Mouse (Mus musculus) neural tube, embryonic 12.5 days (tissue): ENCODE measurements at regions not wholly inside any gene's neighbourhood (a gene's known extent, or its start where the extent isn't known, plus 50 kb on each side); places are given as distances from the start of the nearest gene placed in this dataset.

ENCODE experiments used
- ATAC-seq: fragments of 200-750 bp; cut with Nextera tagmentation; 2 replicates; pipeline ENCODE4 v1.8.0; 2017; ENCODE audit warnings: low read depth, mild to moderate bottlenecking, moderate TSS enrichment, moderate library complexity; ENCODE audit not compliant: low FRiP score
- H3K27ac ChIP-seq: fragments of 300-500 bp; sonication (generic); 2 replicates; pipeline ENCODE4 v1.5.1; 2016
- H3K27me3 ChIP-seq: fragments of 300-500 bp; sonication (generic); replicated peaks from 2 replicates; pipeline ENCODE4 v1.6.1; 2016; ENCODE audit warnings: mild to moderate bottlenecking
- H3K36me3 ChIP-seq: fragments of 300-500 bp; sonication (generic); 2 replicates; pipeline ENCODE4 v1.6.1; 2016; ENCODE audit warnings: mild to moderate bottlenecking
- H3K4me1 ChIP-seq: fragments of 300-500 bp; sonication (generic); 2 replicates; pipeline ENCODE4 v1.6.1; 2016
- H3K4me2 ChIP-seq: fragments of 300-500 bp; sonication (generic); replicated peaks from 2 replicates; pipeline ENCODE4 v1.6.1; 2016; ENCODE audit warnings: mild to moderate bottlenecking
- H3K4me3 ChIP-seq: fragments of 300-500 bp; sonication (generic); 2 replicates; pipeline ENCODE4 v1.5.1; 2016
- H3K9ac ChIP-seq: fragments of 300-500 bp; sonication (generic); 2 replicates; pipeline ENCODE4 v1.6.1; 2016; ENCODE audit warnings: mild to moderate bottlenecking
- H3K9me3 ChIP-seq: fragments of 300-500 bp; sonication (generic); 2 replicates; pipeline ENCODE4 v1.6.1; 2016; ENCODE audit warnings: mild to moderate bottlenecking
- WGBS: fragments of 180-500 bp; shearing (Covaris S2); methylation state at CpG from one replicate; pipeline ENCODE4 v1.1.7; 2016; 5-methylcytosine and 5-hydroxymethylcytosine counted together

- Histone ChIP-seq H3K36me3 (no peaks in the 10 kb centered on the region), H3K9ac (no peak overlapping the region), H3K9me3 (no peaks in the 10 kb centered on the region), H3K4me3 (no peak overlapping the region), H3K4me1 (0 out of 2 replicates have a peak, but pooled peaks cover 2% of the 10 kb centered on the region), H3K27me3 (no peaks in the 10 kb centered on the region), H3K27ac (no peak overlapping the region), H3K4me2 (no peak overlapping the region)
- WGBS: 58% methylated on average over 5 of the region's 5 CpGs
- ATAC-seq: no peak
These were observed 318.4 kb upstream of the Prkd1 start for GRCm38 (mm10) chr12:50967168-50967810.

DNA sequence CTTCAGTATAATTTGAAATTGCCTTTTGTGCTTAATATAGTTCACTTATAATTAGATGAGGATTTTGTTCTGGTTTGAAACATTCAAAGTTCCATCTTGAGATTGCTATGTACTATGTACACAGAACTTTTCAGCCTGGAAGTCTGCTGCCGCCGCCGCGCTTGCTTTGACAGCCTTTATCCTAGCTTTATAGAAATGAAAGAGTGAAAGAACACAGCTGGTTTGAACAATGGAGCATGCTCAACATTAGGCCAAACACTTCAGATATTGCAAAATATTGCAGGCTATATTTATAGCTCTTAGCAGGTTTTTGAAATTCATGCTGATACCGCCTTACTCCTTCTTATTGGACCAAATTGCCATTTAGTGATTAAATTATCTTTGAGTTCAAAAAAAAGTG lies 305.1 kb upstream of the Prkd1 start:
- Histone ChIP-seq H3K4me1 (no peaks in the 10 kb centered on the region), H3K4me2 (no peak overlapping the region), H3K27me3 (no peaks in the 10 kb centered on the region), H3K27ac (no peak overlapping the region), H3K36me3 (no peaks in the 10 kb centered on the region), H3K9me3 (no peaks in the 10 kb centered on the region), H3K9ac (no peak overlapping the region), H3K4me3 (no peak overlapping the region)
- 98% methylated on average over 5 of the region's 5 CpGs for WGBS
- ATAC-seq: no peak

DNA sequence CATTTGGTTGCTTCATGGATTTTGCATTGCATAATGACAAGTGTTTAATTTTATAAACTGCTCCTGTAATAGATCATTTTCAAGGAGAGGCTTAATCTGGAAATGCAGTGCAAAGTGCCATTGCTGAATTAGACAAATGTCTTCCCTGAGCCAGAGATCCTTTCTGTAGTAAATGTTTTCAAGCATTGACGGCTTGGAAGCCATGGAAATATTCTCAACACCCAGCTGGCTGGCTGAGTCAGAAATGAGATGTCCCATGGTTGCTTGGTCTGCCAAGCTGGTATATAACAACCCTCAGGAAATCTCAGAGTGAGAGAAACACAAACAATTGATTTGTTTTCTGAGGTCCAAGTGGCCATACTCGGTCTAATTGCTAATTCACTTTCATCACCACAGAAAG lies 298.1 kb upstream of the Prkd1 start:
- Histone ChIP-seq H3K4me1 (no peaks in the 10 kb centered on the region), H3K9ac (no peak overlapping the region), H3K4me2 (no peak overlapping the region), H3K4me3 (no peak overlapping the region), H3K27ac (no peak overlapping the region), H3K9me3 (no peaks in the 10 kb centered on the region), H3K36me3 (no peaks in the 10 kb centered on the region), H3K27me3 (no peaks in the 10 kb centered on the region)
- 80% methylated on average over 2 of the region's 2 CpGs for WGBS
- no peak for ATAC-seq

GRCm38 (mm10) chr12:50943741-50944521 lies 295.0 kb upstream of the Prkd1 start:
- WGBS: 26% methylated on average over 19 of the region's 19 CpGs

DNA sequence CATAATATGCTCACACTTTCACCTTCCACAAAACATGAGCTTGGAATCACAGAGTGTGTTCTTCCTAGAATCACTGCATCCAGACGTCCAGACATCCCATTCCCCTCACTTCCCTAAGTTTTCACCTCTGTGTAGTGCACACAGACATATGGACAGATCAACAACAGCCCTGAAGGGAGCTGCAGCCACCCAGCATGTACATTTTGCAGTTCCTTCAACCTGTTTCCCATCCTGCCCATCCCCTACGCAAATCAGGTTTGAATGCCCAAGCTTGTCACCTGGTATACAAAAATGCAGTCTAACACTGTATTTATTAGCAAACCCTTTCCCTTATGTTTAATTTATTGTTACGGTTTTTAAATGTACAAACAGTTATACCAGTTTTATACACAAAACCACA lies 294.4 kb upstream of the Prkd1 start:
- 55% methylated on average over 3 of the region's 3 CpGs for WGBS
- Histone ChIP-seq H3K4me1 (no peaks in the 10 kb centered on the region), H3K27ac (no peak overlapping the region), H3K9ac (no peak overlapping the region), H3K36me3 (no peaks in the 10 kb centered on the region), H3K4me2 (no peak overlapping the region), H3K4me3 (no peak overlapping the region), H3K9me3 (no peaks in the 10 kb centered on the region), H3K27me3 (no peaks in the 10 kb centered on the region)
- ATAC-seq: no peak; the same call in 1 of the 2 replicates

More at GRCm38 (mm10) chr12:50943741-50944521, 295.0 kb upstream of the Prkd1 start:
- Histone ChIP-seq H3K27ac (no peak overlapping the region), H3K36me3 (no peaks in the 10 kb centered on the region), H3K9me3 (no peaks in the 10 kb centered on the region), H3K27me3 (no peaks in the 10 kb centered on the region), H3K9ac (peak overlapping the region; percentile 47; the same call in 1 of the 2 replicates), H3K4me1 (no peaks in the 10 kb centered on the region), H3K4me3 (peak overlapping the region; percentile 25), H3K4me2 (peak overlapping the region; percentile 60)
- ATAC-seq: peak; percentile 92

GRCm38 (mm10) chr12:50935516-50935915 lies 286.6 kb upstream of the Prkd1 start:
- H3K27ac ChIP-seq: no peak overlapping the region
- no peaks in the 10 kb centered on the region for H3K9me3 ChIP-seq
- ATAC-seq: no peak
- H3K4me3 ChIP-seq: no peak overlapping the region
- no peaks in the 10 kb centered on the region for H3K27me3 ChIP-seq
- no peaks in the 10 kb centered on the region for H3K4me1 ChIP-seq
- H3K36me3 ChIP-seq: no peaks in the 10 kb centered on the region
- 71% methylated on average over 5 of the region's 5 CpGs for WGBS
- H3K4me2 ChIP-seq: no peak overlapping the region
- H3K9ac ChIP-seq: no peak overlapping the region

DNA sequence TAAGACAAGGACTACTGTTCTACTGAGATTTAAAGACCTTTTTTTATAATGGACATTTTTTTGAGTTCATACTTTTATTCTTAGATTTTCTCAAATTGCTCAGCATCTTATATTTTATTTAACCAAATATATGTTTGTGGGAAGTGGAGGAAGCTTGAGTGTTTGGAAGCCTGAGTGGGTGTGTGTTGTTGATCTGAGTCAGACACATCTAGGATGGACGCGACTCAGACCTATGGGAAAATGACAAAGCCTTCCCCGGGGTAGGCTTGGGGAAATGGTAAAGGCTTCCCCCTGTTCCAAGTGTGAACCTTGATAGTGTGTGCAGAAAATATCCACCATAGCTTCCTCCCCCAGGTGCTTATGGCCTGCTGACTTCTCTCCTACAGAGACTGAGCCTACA lies 283.6 kb upstream of the Prkd1 start:
- Histone ChIP-seq H3K4me1 (no peaks in the 10 kb centered on the region), H3K27me3 (no peaks in the 10 kb centered on the region), H3K27ac (no peak overlapping the region), H3K4me3 (no peak overlapping the region), H3K36me3 (no peaks in the 10 kb centered on the region), H3K9ac (no peak overlapping the region), H3K4me2 (no peak overlapping the region), H3K9me3 (no peaks in the 10 kb centered on the region)
- ATAC-seq: no peak
- 96% methylated on average over 3 of the region's 3 CpGs for WGBS

GRCm38 (mm10) chr12:50929641-50930040 lies 280.7 kb upstream of the Prkd1 start:
- no peak overlapping the region for H3K4me3 ChIP-seq
- H3K36me3 ChIP-seq: no peaks in the 10 kb centered on the region
- H3K4me2 ChIP-seq: no peak overlapping the region
- H3K27me3 ChIP-seq: no peaks in the 10 kb centered on the region
- H3K9me3 ChIP-seq: no peaks in the 10 kb centered on the region
- no peak overlapping the region for H3K27ac ChIP-seq
- no peak for ATAC-seq
- H3K9ac ChIP-seq: no peak overlapping the region
- no peaks in the 10 kb centered on the region for H3K4me1 ChIP-seq
- 90% methylated on average over 3 of the region's 3 CpGs for WGBS

DNA sequence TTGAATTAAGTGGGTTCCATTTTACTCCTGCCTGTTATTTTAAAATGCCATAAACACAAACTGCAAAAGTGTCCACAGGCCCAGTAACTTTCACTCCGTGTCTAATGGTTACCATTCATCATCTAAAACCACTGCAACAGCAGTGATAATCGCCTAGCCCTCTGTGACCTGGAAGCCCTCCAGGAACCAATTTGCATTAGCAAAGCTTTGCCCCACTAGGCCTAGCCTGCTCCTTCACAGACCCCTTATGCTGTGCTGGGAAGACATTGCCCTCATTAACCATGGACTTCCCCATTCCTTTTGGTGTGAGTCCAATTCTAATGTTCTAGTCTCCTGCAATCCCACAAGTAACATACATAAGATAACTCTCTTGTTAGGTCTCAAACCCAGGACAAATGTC lies 277.3 kb upstream of the Prkd1 start:
- Histone ChIP-seq H3K27me3 (no peaks in the 10 kb centered on the region), H3K4me3 (no peak overlapping the region), H3K27ac (no peak overlapping the region), H3K4me2 (no peak overlapping the region), H3K4me1 (no peaks in the 10 kb centered on the region), H3K9me3 (no peaks in the 10 kb centered on the region), H3K9ac (no peak overlapping the region), H3K36me3 (no peaks in the 10 kb centered on the region)
- 30% methylated on average over 2 of the region's 2 CpGs for WGBS
- no peak for ATAC-seq

DNA sequence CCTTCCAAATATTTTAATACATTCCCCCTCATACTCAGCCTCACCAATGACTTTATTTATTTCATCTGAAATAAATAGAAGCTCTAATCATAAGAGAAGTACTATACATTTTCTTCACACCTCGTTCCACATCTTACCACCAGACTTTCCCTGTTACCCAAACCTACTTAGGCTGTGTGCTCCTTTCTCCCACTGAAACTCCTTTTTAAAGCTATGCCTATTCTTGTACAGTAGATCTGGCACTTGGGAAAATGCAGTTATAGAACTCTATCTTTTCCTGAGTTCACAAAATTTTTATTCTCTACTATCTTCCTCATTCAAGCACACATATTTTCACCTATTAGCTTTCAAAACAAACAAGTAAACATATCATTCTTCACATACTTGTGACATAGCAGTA lies 272.8 kb upstream of the Prkd1 start:
- 86% methylated on average over 1 of the region's 1 CpGs for WGBS
- Histone ChIP-seq H3K36me3 (no peaks in the 10 kb centered on the region), H3K9me3 (no peaks in the 10 kb centered on the region), H3K27me3 (no peaks in the 10 kb centered on the region), H3K4me3 (no peak overlapping the region), H3K4me2 (no peak overlapping the region), H3K4me1 (no peaks in the 10 kb centered on the region), H3K9ac (no peak overlapping the region), H3K27ac (no peak overlapping the region)
- ATAC-seq: no peak

GRCm38 (mm10) chr12:50899609-50900447 lies 250.9 kb upstream of the Prkd1 start:
- Histone ChIP-seq H3K4me3 (no peak overlapping the region), H3K4me1 (no peaks in the 10 kb centered on the region), H3K36me3 (no peaks in the 10 kb centered on the region), H3K27ac (no peak overlapping the region), H3K27me3 (no peaks in the 10 kb centered on the region), H3K9me3 (no peaks in the 10 kb centered on the region), H3K4me2 (no peak overlapping the region), H3K9ac (no peak overlapping the region)
- ATAC-seq: no peak
- WGBS: 76% methylated on average over 13 of the region's 13 CpGs

DNA sequence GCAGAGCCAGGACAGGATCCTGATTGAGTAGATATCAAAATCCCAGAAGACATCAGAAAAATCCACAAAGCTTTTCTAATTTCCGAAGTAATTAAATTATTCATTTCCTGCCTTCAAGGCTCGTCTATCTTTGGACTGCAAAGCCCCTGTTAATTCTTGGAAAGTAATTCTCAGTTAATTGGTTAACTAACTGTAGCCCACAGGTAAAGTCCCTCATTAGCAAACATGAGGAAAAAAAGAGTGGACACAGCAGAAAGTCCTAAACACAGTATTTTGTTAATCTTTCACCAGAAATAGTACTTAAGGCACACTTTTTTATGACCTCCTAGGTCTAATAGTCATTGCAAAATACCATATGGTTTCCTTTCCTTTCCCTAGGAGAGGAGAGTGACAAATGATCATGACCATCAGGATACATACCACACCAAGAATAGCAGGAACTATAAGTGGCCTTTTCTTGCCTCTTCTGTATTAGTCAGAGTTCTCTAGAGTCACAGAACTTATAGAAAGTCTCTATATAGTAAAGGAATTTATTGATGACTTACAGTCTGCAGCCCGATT lies 248.8 kb upstream of the Prkd1 start:
- Histone ChIP-seq H3K27me3 (no peaks in the 10 kb centered on the region), H3K4me2 (no peak overlapping the region), H3K36me3 (no peaks in the 10 kb centered on the region), H3K9me3 (no peaks in the 10 kb centered on the region), H3K4me3 (no peak overlapping the region), H3K4me1 (no peaks in the 10 kb centered on the region), H3K9ac (no peak overlapping the region), H3K27ac (no peak overlapping the region)
- WGBS: 92% methylated on average over 3 of the region's 3 CpGs
- ATAC-seq: no peak
